Mouse (Mus musculus) 3134 (cell line): Measurements from ENCODE around the gene Gm20865.
"Not testable (repeated sequence)": the region's sequence is repeated elsewhere in the genome, so short reads cannot be mapped to it uniquely, and the experiment has no call there.

Experiments used
- DNase-seq: peaks from one replicate; pipeline ENCODE4 v3.0.0-alpha.2; 2011; ENCODE audit warnings: low spot score; ENCODE audit not compliant: insufficient read length; ENCODE audit errors: extremely low read depth

The Gm20865 gene

GRCm38 (mm10) chrY:21241275-21241674 lies at the start of gene Gm20865:
Gene Gm20865 (plus strand): TSS chrY:21241575.
- not testable (repeated sequence) for DNase-seq
